Mouse (Mus musculus): Measurements from ENCODE around the gene H2al2a.

DNA sequence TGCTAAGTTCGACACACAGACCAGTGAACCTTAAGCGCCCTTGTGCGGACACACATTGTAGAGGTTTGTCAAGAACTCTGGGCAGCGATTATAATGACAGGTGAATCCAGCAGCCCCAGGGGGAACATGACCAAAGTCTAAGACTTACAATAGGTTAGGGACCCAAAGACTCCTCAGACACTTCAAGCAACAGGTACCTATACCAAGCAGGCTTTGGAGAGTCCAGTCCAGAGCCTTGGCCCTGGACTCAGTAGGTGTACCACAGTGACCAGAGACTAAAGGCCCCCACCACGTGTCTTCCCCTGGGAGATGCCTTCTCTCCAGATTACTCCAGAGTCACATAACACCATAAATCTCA, 35.8 kb upstream of the H2al2a start:
- TF ChIP-seq POLR2A (IDR thresholded peaks at IDR 0.05; ENCODE audit: control insufficient read depth, low read depth, low read length) (no peak), CTCF (IDR thresholded peaks at IDR 0.05; ENCODE audit: control insufficient read depth, insufficient read depth, insufficient replicate concordance, low read depth, low read length) (no peak)

Measured in testis, adult 2 months (tissue).